Mouse (Mus musculus): ENCODE measurements around the gene Amz1.
A peak's percentile ranks its signal among the peaks of the same experiment; 100 is the strongest.

GRCm38 (mm10) chr5:140783577-140783976, 59.6 kb downstream of the Amz1 start:
- peak; percentile 43 for TF ChIP-seq CTCF (IDR thresholded peaks at IDR 0.05; ENCODE audit: low read depth)
- TF ChIP-seq EP300 (optimal IDR thresholded peaks at IDR 0.05): no peak
